Mouse (Mus musculus): Measurements from ENCODE around the gene Gm11487.
A peak's percentile ranks its signal among the peaks of the same experiment; 100 is the strongest.
"Not testable (repeated sequence)": the region's sequence is repeated elsewhere in the genome, so short reads cannot be mapped to it uniquely, and the experiment has no call there.

The Gm11487 gene

DNA sequence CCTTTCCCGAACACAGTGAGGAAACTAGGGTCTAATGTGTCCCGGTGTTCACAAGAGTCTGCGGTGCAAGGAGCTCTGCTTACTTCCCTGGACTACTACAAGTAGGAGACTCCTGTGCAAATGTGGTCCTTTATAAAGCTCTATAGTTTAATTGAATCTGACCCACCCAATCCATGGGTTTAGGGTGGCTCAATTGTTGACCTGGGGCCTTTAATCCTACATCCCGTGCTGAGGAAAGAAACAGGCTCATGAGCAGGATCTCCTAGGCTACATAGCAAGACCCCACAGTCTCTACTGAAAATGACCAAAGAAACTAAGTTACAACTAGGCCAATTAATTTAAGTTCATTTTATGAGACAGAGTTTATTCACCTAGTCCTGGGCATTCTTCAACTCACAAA lies at the start of gene Gm11487:
Gene Gm11487 (minus strand): TSS at position 101 of the 400 bp plus-strand sequence.
- not testable (repeated sequence) for DNase-seq

DNA sequence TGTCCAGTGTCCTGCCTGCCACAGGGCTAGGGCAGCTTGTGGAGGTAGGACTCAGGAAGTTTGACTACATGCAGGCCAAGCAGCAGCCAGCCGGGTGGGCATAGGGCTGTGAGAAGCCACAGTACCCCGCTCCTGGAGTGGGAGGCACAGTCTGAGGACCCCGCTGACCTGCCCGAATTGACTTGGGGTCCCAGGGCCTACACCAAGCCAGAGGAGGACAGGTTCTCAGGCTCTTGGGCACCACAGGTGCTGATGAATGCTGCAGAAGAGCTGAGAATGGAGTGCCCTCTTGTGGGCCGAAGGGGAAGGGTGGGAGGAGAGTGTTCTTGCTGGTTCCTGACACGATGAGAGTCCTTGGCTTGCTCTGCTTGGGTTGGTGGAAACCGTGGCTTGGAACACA lies 39.8 kb upstream of the Gm11487 start:
- peak; percentile 30 for DNase-seq

DNA sequence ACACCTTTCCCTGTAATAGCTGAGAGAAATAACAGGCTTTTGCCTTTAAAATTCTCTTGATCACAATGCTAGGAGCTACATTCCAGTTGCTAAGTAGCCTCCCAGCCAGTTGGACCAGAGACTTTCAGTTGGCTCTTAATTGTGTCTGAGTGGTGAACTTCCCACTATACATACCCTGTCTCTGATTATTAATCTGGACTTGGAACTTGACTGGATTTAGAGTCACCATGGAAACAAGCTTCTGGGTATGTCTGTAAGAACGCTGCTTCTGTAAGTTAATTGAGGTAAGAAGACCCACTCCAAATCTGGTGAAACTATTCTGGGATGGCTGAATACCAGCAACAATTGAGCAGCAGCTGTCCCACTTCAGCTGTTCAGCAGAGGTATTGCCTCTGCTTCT lies 37.7 kb upstream of the Gm11487 start:
- no peak for DNase-seq

GRCm38 (mm10) chr4:73425903-73426302 lies 21.0 kb upstream of the Gm11487 start:
- no peak for DNase-seq

DNA sequence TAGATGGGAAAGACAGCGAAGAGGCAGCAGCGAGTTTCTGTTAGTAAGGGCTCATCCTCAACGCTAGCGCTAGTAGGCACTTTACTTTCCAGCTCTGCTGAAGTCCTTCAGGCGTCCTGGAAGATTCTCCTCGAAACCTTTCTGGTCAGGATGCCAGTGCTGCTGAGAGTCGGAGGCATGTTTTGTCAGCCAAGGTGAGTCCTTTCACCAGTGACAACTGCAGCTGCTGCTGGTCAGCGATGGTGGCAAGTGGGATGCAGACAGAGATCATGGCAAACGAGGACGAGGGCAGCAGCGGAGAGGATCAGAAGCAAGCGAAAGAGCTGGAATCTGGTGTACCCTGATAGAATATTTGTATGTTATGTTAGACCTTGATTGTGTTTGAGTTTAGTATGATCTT lies 18.2 kb upstream of the Gm11487 start:
- DNase-seq, result no peak

GRCm38 (mm10) chr4:73366534-73366933 lies 38.3 kb downstream of the Gm11487 start:
- DNase-seq, result no peak

Measured in kidney, adult 18-20 months (tissue).